Mouse (Mus musculus): ENCODE data around the gene Herc4. TPM values are rescaled to one million over a fixed set of nuclear protein-coding genes. Genes with fewer than 3 reads are reported as not detected.
"Not testable (repeated sequence)": the region's sequence is repeated elsewhere in the genome, so short reads cannot be mapped to it uniquely, and the experiment has no call there.

Herc4 gene
- total and polyA plus RNA-seq, 2 experiments from 2014 or later, result 25.0 to 45.1 TPM

DNA sequence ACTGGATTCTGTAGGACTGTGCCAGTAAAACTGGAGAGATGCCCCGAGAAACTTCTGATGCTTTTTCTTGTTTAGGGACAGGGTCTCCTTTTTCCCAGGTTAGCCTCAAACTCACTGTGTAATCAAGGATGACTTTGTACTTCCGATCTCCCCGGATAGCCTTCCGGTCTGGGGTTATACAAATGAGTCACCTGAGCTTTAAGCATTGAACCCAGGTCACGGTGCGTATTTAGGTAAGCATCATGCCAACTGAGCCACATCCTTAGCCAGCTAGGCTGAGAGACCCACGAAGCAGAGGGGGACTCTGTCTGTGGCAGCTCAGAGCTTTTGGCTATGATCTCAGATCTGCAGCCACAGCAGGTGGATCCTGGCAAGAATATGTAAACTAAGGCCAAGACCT is 107.1 kb downstream of the Herc4 start:
- Histone ChIP-seq H3K9me3 (replicated peaks; ENCODE audit: control insufficient read depth, low read length) (0 out of 2 replicates have a peak, but pooled peaks cover 2% of the 10 kb centered on the region), H3K27me3 (ENCODE audit: control insufficient read depth, insufficient read depth, low read length) (no peaks in the 10 kb centered on the region), H3K36me3 (replicated peaks; ENCODE audit: control insufficient read depth, insufficient read depth, low read length) (no peaks in the 10 kb centered on the region), H3K4me3 (ENCODE audit: low read depth, low read length) (no peak overlapping the region), H3K27ac (ENCODE audit: low read depth) (no peak overlapping the region), H3K4me1 (ENCODE audit: control insufficient read depth, insufficient read depth) (no peaks in the 10 kb centered on the region), H3K9ac (replicated peaks; ENCODE audit: low read depth, low read length) (no peak overlapping the region), H3K4me2 (ENCODE audit: low read depth, low read length) (no peak overlapping the region)
- TF ChIP-seq CTCF (IDR thresholded peaks at IDR 0.05; ENCODE audit: low read depth), result no peak
- no peak for TF ChIP-seq EP300 (IDR thresholded peaks at IDR 0.05; ENCODE audit: low read depth)
- DNase-seq (ENCODE audit: low spot score) (no peak), ATAC-seq (ENCODE audit: insufficient read depth, low read depth) (no peak)
- 89% methylated on average over 7 of the region's 7 CpGs for WGBS

DNA sequence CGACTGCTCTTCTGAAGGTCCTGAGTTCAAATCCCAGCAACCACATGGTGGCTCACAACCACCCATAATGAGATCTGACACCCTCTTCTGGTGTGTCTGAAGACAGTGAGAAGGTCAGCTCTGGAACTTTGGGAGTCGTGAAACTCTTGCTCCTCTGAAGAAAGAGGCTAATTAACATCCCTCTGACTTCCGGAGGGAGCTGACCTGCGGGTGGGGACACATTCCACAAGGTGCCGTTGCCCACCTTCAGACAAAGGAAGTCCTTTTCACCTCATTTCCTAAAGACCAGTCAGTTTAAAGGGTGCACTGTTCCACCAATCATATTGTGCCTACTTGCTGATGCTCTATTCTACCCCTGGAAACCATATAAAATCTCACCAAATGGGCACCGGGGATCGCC is 107.5 kb downstream of the Herc4 start:
- 75% methylated on average over 7 of the region's 7 CpGs for WGBS
- H3K36me3 ChIP-seq (replicated peaks; ENCODE audit: control insufficient read depth, insufficient read depth, low read length), result not testable (repeated sequence)

DNA sequence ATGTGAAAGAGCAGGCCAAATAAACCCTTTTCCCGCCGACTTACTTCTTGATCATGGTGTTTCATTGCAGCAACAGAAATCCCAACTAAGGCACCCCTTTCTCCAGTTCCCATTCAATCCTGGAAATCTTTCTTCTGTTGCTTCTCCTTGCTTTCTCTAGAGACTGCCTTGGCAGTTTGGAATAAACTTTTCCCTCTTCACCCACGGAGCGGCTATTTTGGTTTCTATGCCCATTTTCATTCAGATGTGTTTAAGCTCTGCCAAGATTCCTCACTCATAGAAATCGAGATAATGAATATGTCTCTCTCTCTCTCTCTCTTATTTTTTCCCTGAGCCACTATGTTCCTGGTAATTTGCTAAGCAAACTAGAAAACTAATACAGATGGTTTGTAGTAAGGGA is 108.5 kb downstream of the Herc4 start:
- Histone ChIP-seq H3K36me3 (replicated peaks; ENCODE audit: control insufficient read depth, insufficient read depth, low read length) (no peaks in the 10 kb centered on the region), H3K4me2 (ENCODE audit: low read depth, low read length) (no peak overlapping the region), H3K27me3 (ENCODE audit: control insufficient read depth, insufficient read depth, low read length) (no peaks in the 10 kb centered on the region), H3K4me3 (ENCODE audit: low read depth, low read length) (no peak overlapping the region), H3K9me3 (replicated peaks; ENCODE audit: control insufficient read depth, low read length) (0 out of 2 replicates have a peak, but pooled peaks cover 7% of the 10 kb centered on the region), H3K4me1 (ENCODE audit: control insufficient read depth, insufficient read depth) (no peaks in the 10 kb centered on the region), H3K9ac (replicated peaks; ENCODE audit: low read depth, low read length) (no peak overlapping the region), H3K27ac (ENCODE audit: low read depth) (no peak overlapping the region)
- ATAC-seq (ENCODE audit: insufficient read depth, low read depth) (no peak), DNase-seq (ENCODE audit: low spot score) (no peak)
- TF ChIP-seq EP300 (IDR thresholded peaks at IDR 0.05; ENCODE audit: low read depth) (no peak), CTCF (IDR thresholded peaks at IDR 0.05; ENCODE audit: low read depth) (no peak)
- WGBS, result 64% methylated on average over 5 of the region's 5 CpGs

More for the DNA sequence above, 107.5 kb downstream of the Herc4 start:
- H3K27ac ChIP-seq (ENCODE audit: low read depth); H3K4me3 ChIP-seq (ENCODE audit: low read depth, low read length); H3K9ac ChIP-seq (replicated peaks; ENCODE audit: low read depth, low read length); ATAC-seq (ENCODE audit: insufficient read depth, low read depth); H3K4me2 ChIP-seq (ENCODE audit: low read depth, low read length); H3K4me1 ChIP-seq (ENCODE audit: control insufficient read depth, insufficient read depth); H3K9me3 ChIP-seq (replicated peaks; ENCODE audit: control insufficient read depth, low read length); DNase-seq (ENCODE audit: low spot score); H3K27me3 ChIP-seq (ENCODE audit: control insufficient read depth, insufficient read depth, low read length): not testable (repeated sequence)

DNA sequence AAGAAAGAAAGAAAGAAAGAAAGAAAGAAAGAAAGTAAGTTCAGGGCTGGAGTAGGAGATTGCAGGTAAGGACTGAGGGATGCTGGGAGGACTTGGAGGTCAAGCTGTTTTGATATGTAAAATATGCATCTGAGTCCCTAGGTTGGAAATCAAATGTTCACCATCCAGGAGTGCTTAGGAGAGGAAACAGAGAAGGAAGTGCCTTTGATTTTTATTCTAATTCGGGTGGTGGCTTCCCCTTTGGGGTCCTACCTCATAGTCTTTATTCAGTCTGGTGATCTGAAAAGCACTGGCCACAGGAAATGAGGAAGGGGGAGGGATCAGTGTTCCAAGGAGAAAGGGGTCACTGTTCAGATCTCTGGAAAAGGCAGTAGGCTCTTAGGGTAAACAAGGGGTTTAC is 116.9 kb downstream of the Herc4 start:
- ATAC-seq (ENCODE audit: insufficient read depth, low read depth) (no peak), DNase-seq (ENCODE audit: low spot score) (no peak)
- H3K9ac ChIP-seq (replicated peaks; ENCODE audit: low read depth, low read length), result no peak overlapping the region
- no peaks in the 10 kb centered on the region for H3K4me1 ChIP-seq (ENCODE audit: control insufficient read depth, insufficient read depth)
- H3K4me3 ChIP-seq (ENCODE audit: low read depth, low read length), result no peak overlapping the region
- no peak overlapping the region for H3K4me2 ChIP-seq (ENCODE audit: low read depth, low read length)
- no peak overlapping the region for H3K27ac ChIP-seq (ENCODE audit: low read depth)
- no peaks in the 10 kb centered on the region for H3K36me3 ChIP-seq (replicated peaks; ENCODE audit: control insufficient read depth, insufficient read depth, low read length)
- H3K9me3 ChIP-seq (replicated peaks; ENCODE audit: control insufficient read depth, low read length), result 0 out of 2 replicates have a peak, but pooled peaks cover 7% of the 10 kb centered on the region
- no peaks in the 10 kb centered on the region for H3K27me3 ChIP-seq (ENCODE audit: control insufficient read depth, insufficient read depth, low read length)
- 63% methylated on average over 1 of the region's 1 CpGs for WGBS
- TF ChIP-seq EP300 (IDR thresholded peaks at IDR 0.05; ENCODE audit: low read depth) (no peak), CTCF (IDR thresholded peaks at IDR 0.05; ENCODE audit: low read depth) (no peak)

DNA sequence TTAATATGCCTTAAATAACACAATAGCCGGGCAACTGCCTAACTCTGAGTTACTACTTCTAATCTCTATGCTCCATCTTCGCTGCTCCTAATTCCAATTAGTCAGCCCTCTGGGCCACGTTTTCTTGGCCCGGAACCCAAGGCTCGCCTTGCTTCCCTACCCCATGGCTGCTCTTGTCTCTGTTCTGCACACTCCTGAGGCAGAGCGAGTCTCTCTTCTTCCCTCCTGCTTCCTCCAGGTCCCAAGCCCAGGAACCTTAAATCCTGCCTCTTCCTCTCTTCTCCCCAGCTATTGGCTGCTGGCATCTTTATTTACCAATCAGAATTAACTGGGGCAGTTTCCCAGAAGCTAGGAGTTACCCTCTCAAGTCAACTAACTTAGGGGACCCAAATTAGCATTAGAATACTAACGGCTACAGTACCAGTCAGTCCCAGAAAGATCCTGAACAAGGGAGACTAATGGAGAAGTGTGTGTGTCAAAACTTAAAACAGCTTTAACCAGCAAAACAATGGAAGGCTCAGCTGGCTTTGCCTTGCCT is 122.4 kb downstream of the Herc4 start:
- H3K4me3 ChIP-seq (ENCODE audit: low read depth, low read length), result no peak overlapping the region
- no peak overlapping the region for H3K4me2 ChIP-seq (ENCODE audit: low read depth, low read length)
- DNase-seq (ENCODE audit: low spot score), result no peak
- WGBS, result 59% methylated on average over 7 of the region's 7 CpGs
- no peak for ATAC-seq (ENCODE audit: insufficient read depth, low read depth)
- H3K27ac ChIP-seq (ENCODE audit: low read depth), result no peak overlapping the region
- no peaks in the 10 kb centered on the region for H3K27me3 ChIP-seq (ENCODE audit: control insufficient read depth, insufficient read depth, low read length)
- TF ChIP-seq EP300 (IDR thresholded peaks at IDR 0.05; ENCODE audit: low read depth) (no peak), CTCF (IDR thresholded peaks at IDR 0.05; ENCODE audit: low read depth) (no peak)
- H3K9me3 ChIP-seq (replicated peaks; ENCODE audit: control insufficient read depth, low read length), result no peaks in the 10 kb centered on the region
- no peaks in the 10 kb centered on the region for H3K4me1 ChIP-seq (ENCODE audit: control insufficient read depth, insufficient read depth)
- no peaks in the 10 kb centered on the region for H3K36me3 ChIP-seq (replicated peaks; ENCODE audit: control insufficient read depth, insufficient read depth, low read length)
- no peak overlapping the region for H3K9ac ChIP-seq (replicated peaks; ENCODE audit: low read depth, low read length)

DNA sequence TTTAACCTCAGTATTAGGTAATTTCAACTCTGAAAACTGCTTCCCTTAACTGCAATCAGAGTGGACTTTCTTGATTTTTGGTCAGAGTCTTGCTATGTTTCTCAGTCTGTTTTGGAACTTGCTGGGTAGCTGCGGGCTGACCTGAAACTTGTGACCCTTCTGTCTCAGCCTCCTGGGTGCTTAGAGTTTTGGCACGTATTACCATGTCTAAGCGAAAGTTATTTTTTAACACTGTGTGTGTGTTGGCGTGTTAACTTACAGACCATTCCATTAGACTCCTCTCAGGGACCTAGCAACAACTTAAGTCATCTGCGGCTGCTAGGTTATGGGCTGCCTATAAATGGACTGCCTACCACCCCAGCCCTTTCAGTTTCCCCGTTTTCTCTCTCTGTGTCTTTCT is 123.8 kb downstream of the Herc4 start:
- H3K4me3 ChIP-seq (ENCODE audit: low read depth, low read length), result no peak overlapping the region
- H3K9ac ChIP-seq (replicated peaks; ENCODE audit: low read depth, low read length), result no peak overlapping the region
- H3K4me1 ChIP-seq (ENCODE audit: control insufficient read depth, insufficient read depth), result no peaks in the 10 kb centered on the region
- DNase-seq (ENCODE audit: low spot score) (no peak), ATAC-seq (ENCODE audit: insufficient read depth, low read depth) (no peak)
- H3K9me3 ChIP-seq (replicated peaks; ENCODE audit: control insufficient read depth, low read length), result no peaks in the 10 kb centered on the region
- H3K4me2 ChIP-seq (ENCODE audit: low read depth, low read length), result no peak overlapping the region
- H3K27ac ChIP-seq (ENCODE audit: low read depth), result no peak overlapping the region
- 71% methylated on average over 6 of the region's 6 CpGs for WGBS
- no peaks in the 10 kb centered on the region for H3K36me3 ChIP-seq (replicated peaks; ENCODE audit: control insufficient read depth, insufficient read depth, low read length)
- H3K27me3 ChIP-seq (ENCODE audit: control insufficient read depth, insufficient read depth, low read length), result no peaks in the 10 kb centered on the region
- no peak for TF ChIP-seq CTCF (IDR thresholded peaks at IDR 0.05; ENCODE audit: low read depth)
- TF ChIP-seq EP300 (IDR thresholded peaks at IDR 0.05; ENCODE audit: low read depth), result no peak

Other genes with a start within 250 kb of the Herc4 start
- gene Hnrnph3, start 219.6 kb upstream of the Herc4 start, total RNA-seq (2014; rRNA removed; ENCODE audit: low replicate concordance), result 3.9 and 16.9 TPM in 2 replicates
- 34.6 and 41.7 TPM in 2 replicates for gene Hnrnph3, start 219.6 kb upstream of the Herc4 start, polyA plus RNA-seq (2015; fragmentation: Nextera tagmentation; extraction: Ambion mirVana)
- gene Pbld2, start 219.5 kb upstream of the Herc4 start, total RNA-seq (2014; rRNA removed; ENCODE audit: low replicate concordance), result 0.11 TPM in 1 of 2 replicates, not detected in the other
- 0.89 and 1.1 TPM in 2 replicates for gene Pbld2, start 219.5 kb upstream of the Herc4 start, polyA plus RNA-seq (2015; fragmentation: Nextera tagmentation; extraction: Ambion mirVana)
- 2.2 TPM in 1 of 2 replicates, not detected in the other for gene Pbld1, start 183.6 kb upstream of the Herc4 start, total RNA-seq (2014; rRNA removed; ENCODE audit: low replicate concordance)
- gene Pbld1, start 183.6 kb upstream of the Herc4 start, polyA plus RNA-seq (2015; fragmentation: Nextera tagmentation; extraction: Ambion mirVana), result 0.70 and 1.5 TPM in 2 replicates
- not detected in 2 replicates for gene Atoh7, start 144.2 kb upstream of the Herc4 start, total RNA-seq (2014; rRNA removed; ENCODE audit: low replicate concordance)
- not detected in 2 replicates for gene Atoh7, start 144.2 kb upstream of the Herc4 start, polyA plus RNA-seq (2015; fragmentation: Nextera tagmentation; extraction: Ambion mirVana)
- 26.5 and 33.5 TPM in 2 replicates for gene Mypn, start 39.9 kb upstream of the Herc4 start, total RNA-seq (2014; rRNA removed; ENCODE audit: low replicate concordance)
- gene Mypn, start 39.9 kb upstream of the Herc4 start, polyA plus RNA-seq (2015; fragmentation: Nextera tagmentation; extraction: Ambion mirVana), result 12.2 and 12.7 TPM in 2 replicates
- 10.4 and 10.7 TPM in 2 replicates for gene Sirt1, start 137.9 kb downstream of the Herc4 start, total RNA-seq (2014; rRNA removed; ENCODE audit: low replicate concordance)
- 2.1 and 2.5 TPM in 2 replicates for gene Sirt1, start 137.9 kb downstream of the Herc4 start, polyA plus RNA-seq (2015; fragmentation: Nextera tagmentation; extraction: Ambion mirVana)
- gene Dnajc12, start 138.6 kb downstream of the Herc4 start, total RNA-seq (2014; rRNA removed; ENCODE audit: low replicate concordance), result 3.2 and 3.6 TPM in 2 replicates
- gene Dnajc12, start 138.6 kb downstream of the Herc4 start, polyA plus RNA-seq (2015; fragmentation: Nextera tagmentation; extraction: Ambion mirVana), result 9.5 and 11.0 TPM in 2 replicates
- not detected in 2 replicates for gene Gm7075, start 178.0 kb downstream of the Herc4 start, total RNA-seq (2014; rRNA removed; ENCODE audit: low replicate concordance)
- gene Gm7075, start 178.0 kb downstream of the Herc4 start, polyA plus RNA-seq (2015; fragmentation: Nextera tagmentation; extraction: Ambion mirVana), result not detected in 2 replicates
- gene Ctnna3, start 186.3 kb downstream of the Herc4 start, total RNA-seq (2014; rRNA removed; ENCODE audit: low replicate concordance), result 58.4 and 62.6 TPM in 2 replicates
- 18.2 and 18.6 TPM in 2 replicates for gene Ctnna3, start 186.3 kb downstream of the Herc4 start, polyA plus RNA-seq (2015; fragmentation: Nextera tagmentation; extraction: Ambion mirVana)